Mouse (Mus musculus) small intestine, adult 2 months (tissue): Measurements from ENCODE around the gene Styk1. TPM values are rescaled to one million over a fixed set of nuclear protein-coding genes. Genes with fewer than 3 reads are reported as not detected.

Source experiments
- H3K27ac ChIP-seq: fragments of 200-500 bp; 2 replicates; pipeline ENCODE4 v1.5.1; 2012; ENCODE audit warnings: low read depth, low read length, control low read depth, inconsistent platforms; ENCODE audit not compliant: insufficient read depth
- H3K27me3 ChIP-seq: fragments of 200-500 bp; 2 replicates; pipeline ENCODE4 v1.6.1; 2012; ENCODE audit warnings: mild to moderate bottlenecking, moderate library complexity, low read length, inconsistent platforms; ENCODE audit not compliant: control insufficient read depth, insufficient read depth
- H3K36me3 ChIP-seq: fragments of 200-500 bp; 2 replicates; pipeline ENCODE4 v1.6.1; 2012; ENCODE audit warnings: mild to moderate bottlenecking, low read length, control low read depth, inconsistent platforms; ENCODE audit not compliant: control insufficient read depth, insufficient read depth
- H3K4me1 ChIP-seq: fragments of 200-500 bp; 2 replicates; pipeline ENCODE4 v1.6.1; 2012; ENCODE audit warnings: low read length, inconsistent platforms, mixed read lengths; ENCODE audit not compliant: control insufficient read depth, insufficient read depth, insufficient read length
- H3K4me3 ChIP-seq: fragments of 200-500 bp; 2 replicates; pipeline ENCODE4 v1.5.1; 2012; ENCODE audit warnings: low read depth, mild to moderate bottlenecking, control low read depth, inconsistent platforms, low read length, moderate library complexity
- CTCF ChIP-seq: fragments of 200-500 bp; IDR thresholded peaks from 2 replicates; pipeline ENCODE4 v1.5.1; 2012; ENCODE audit warnings: low read depth, mild to moderate bottlenecking, control low read depth, inconsistent platforms, low read length, moderate library complexity, mixed read lengths; ENCODE audit not compliant: insufficient replicate concordance, insufficient read length; ENCODE audit errors: extremely low read depth
- POLR2A ChIP-seq: fragments of 200-500 bp; IDR thresholded peaks from 2 replicates; pipeline ENCODE4 v1.6.1; 2012; ENCODE audit warnings: low read depth, mild to moderate bottlenecking, control low read depth, inconsistent platforms, low read length, moderate library complexity
- WGBS: fragments of 180-500 bp; shearing (Covaris S2); methylation state at CpG from one replicate; pipeline ENCODE4 v1.1.7; 2018; 5-methylcytosine and 5-hydroxymethylcytosine counted together
- polyA plus RNA-seq: library from polyadenylated mRNA; depleted of rRNA; stranded (reverse); fragments of >200 nt; gene quantifications from 2 replicates; pipeline ENCODE4 v1.2.3, GENCODE M21; 2012

Gene Styk1
- polyA plus RNA-seq, 1 experiment: 33.0 TPM

DNA sequence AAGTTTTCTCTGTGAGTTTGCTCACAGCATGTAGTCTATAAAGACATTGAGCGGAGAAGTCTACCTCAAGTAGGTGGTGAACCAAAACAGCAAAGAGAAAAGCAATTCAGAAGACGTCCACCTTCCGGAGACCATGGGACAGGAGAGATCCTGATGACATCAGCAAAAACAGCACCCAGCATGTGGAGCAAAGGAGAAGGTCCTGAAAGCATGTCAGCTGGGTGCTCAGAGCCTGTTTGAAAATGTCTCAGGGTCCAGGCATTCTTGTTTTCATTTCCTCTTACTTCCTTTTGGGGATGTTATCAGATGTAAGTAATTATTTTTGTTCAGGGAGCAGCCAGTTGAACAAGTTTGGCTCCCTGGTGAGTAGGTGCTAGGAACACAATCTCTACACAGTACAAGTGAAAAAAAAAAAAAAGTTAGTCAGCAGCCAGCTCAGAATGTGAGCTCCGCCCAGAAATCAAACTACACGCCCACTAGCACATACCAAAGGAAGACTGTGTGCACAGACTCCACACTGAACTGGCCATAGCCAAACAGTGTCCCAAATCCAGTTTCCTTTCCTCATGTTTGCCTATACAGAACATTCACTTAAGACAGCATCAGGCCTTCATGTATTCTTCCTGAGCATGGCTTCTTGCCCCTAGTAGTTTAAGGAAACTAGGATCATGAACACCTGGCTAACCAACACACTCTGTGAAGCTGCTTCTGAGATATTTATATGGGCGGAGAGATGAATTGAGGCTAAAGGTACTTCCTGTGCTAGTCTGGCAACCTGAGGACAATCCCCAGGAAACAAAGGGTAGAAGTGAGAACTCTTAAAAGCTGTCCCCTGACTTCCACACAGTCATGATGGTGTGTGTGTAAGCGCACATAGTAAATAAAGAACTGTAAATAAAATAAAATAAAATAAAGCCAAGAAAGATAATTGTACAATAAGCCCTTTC lies 37.0 kb downstream of the Styk1 start:
- TF ChIP-seq CTCF (no peak), POLR2A (no peak)
- 37% methylated on average over 7 of the region's 7 CpGs for WGBS
- peak overlapping the region; percentile 68 for H3K27ac ChIP-seq

DNA sequence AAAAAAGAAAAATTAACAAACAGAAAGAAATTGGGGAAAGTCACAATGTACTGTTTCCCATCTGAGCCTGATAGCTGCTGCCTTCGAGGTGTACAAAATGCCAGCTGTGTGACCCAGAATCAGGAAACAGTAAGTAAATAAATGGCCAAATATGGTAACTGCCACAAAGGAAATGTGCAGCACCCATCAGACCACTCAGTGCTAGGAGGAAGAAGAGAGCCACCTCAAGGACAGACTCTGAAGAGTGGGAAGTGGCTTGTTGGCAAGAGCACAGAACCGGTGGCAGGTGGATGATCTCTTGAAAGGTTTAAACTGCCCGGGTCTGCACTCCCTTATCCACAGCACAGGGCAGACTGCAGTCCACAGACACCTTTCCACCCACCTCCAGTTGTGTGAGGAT lies 45.4 kb downstream of the Styk1 start:
- Histone ChIP-seq H3K27me3 (no peaks in the 10 kb centered on the region), H3K27ac (no peak overlapping the region), H3K4me3 (no peak overlapping the region), H3K36me3 (peaks cover 51% of the 10 kb centered on the region), H3K4me1 (peaks cover 9% of the 10 kb centered on the region; the same call in 1 of the 2 replicates)
- 8% methylated on average over 3 of the region's 3 CpGs for WGBS
- no peak for TF ChIP-seq POLR2A
- no peak for TF ChIP-seq CTCF

More for the DNA sequence above, 37.0 kb downstream of the Styk1 start:
- H3K27me3 ChIP-seq: no peaks in the 10 kb centered on the region
- H3K4me3 ChIP-seq: no peak overlapping the region
- H3K4me1 ChIP-seq: peaks cover 10% of the 10 kb centered on the region; the same call in 1 of the 2 replicates
- peaks cover 35% of the 10 kb centered on the region for H3K36me3 ChIP-seq

DNA sequence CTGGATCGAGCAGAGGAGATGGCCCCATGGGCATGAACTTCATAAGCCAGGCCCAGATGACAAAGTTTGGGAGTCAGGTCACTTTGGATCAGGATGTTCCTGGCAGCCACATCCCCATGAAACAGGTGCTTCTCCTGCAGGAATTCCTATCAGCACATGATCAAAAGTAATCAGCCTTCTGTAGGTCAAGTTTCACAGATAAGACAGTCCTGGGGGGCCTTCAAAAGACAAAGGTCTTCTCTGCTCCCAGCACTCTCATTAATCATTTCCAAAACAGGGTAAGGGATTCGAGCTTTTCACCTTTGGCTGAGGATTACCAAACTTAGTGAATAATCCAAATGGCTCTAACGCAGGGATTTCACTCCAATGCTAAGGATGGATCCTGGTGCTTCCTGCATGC lies 48.6 kb downstream of the Styk1 start:
- WGBS: 18% methylated on average over 3 of the region's 3 CpGs
- TF ChIP-seq CTCF: no peak
- TF ChIP-seq POLR2A: no peak
- peak overlapping the region; percentile 82 for H3K27ac ChIP-seq
- no peak overlapping the region for H3K4me3 ChIP-seq
- H3K27me3 ChIP-seq: no peaks in the 10 kb centered on the region
- H3K36me3 ChIP-seq: peaks cover 52% of the 10 kb centered on the region
- peaks cover 9% of the 10 kb centered on the region; the same call in 1 of the 2 replicates for H3K4me1 ChIP-seq

DNA sequence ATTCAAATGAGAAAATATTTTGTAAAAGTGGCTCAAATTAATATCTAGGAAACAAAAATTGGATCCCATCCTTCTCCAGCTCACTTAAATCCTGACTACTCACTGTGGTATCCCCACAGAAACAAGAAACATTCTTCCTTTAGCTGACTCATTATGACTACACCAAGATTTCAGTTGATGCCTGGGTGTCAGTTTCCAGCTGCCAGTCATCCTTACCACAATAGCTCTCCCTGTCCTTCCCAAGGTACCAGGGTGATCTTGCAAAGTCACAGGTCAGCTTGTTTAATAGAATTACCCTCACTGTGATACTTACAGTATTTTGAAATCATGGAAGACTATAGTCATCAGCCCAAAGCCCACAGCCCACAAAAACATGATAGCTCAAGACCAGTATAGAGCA lies 54.9 kb downstream of the Styk1 start:
- Histone ChIP-seq H3K4me3 (no peak overlapping the region), H3K27ac (no peak overlapping the region), H3K4me1 (no peaks in the 10 kb centered on the region), H3K36me3 (peaks cover 32% of the 10 kb centered on the region), H3K27me3 (no peaks in the 10 kb centered on the region)
- no peak for TF ChIP-seq POLR2A
- TF ChIP-seq CTCF: no peak

DNA sequence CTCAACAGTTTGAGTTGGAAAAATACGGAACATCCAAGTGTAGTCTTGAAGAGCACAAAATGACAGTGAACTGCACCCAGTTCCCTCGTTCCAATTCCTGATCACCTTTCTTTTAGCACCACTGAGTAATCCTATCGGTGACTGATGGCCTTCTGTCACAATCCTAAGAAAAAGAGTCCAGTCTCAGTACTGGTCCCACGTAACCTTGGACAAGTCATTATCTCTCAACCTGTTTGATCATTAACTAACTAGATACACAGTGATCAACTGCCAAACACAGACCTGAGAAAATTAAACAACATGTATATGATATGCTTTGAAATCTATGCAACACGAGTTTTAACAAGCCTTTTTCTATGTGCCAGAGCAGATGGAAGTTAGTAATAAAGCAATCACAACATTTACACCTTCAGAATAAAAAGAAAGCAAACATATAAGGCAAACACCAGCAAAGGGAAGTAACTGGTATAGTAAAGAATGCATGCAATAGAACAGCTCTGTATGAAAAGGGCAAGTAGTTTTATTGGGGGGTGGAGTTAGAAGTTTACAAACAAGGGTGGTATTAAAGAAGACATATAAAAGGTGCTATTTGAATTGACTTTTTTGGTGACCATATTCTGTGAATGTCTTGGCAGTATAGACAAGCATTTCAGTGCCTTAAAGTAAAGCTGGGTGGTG lies 58.8 kb downstream of the Styk1 start:
- no peak for TF ChIP-seq CTCF
- no peak for TF ChIP-seq POLR2A
- Histone ChIP-seq H3K27me3 (no peaks in the 10 kb centered on the region), H3K27ac (peak overlapping the region; percentile 93), H3K4me1 (peaks cover 3% of the 10 kb centered on the region; the same call in 1 of the 2 replicates), H3K4me3 (no peak overlapping the region), H3K36me3 (peaks cover 9% of the 10 kb centered on the region)
- WGBS: 25% methylated on average over 5 of the region's 5 CpGs

DNA sequence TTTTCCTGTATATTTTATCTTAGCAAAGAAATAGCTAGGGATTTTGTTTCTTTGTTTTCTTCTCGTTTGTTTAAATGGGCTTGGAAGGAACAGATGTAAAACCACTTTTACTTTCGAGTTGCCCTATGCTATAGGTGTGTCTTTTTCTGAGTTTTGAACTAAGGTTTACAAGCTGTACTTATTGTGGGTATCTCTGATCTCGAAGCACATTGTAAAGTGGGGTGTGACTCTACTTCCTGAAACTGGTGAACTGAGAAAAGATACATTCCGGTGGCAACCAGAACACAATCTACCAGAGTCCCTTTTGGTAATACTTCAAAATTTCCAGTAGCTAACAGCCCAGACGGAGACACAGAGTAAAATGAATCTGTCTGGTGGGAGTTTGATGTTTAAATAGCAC lies 59.5 kb downstream of the Styk1 start:
- TF ChIP-seq POLR2A: no peak
- TF ChIP-seq CTCF: no peak
- no peak overlapping the region for H3K4me3 ChIP-seq
- 22% methylated on average over 5 of the region's 5 CpGs for WGBS
- H3K4me1 ChIP-seq: peaks cover 3% of the 10 kb centered on the region; the same call in 1 of the 2 replicates
- peak overlapping the region; percentile 98 for H3K27ac ChIP-seq
- H3K27me3 ChIP-seq: no peaks in the 10 kb centered on the region
- H3K36me3 ChIP-seq: peaks cover 7% of the 10 kb centered on the region
